Mouse (Mus musculus): ENCODE data around the gene Vti1a.

GRCm38 (mm10) chr19:55336441-55336840, 20.3 kb downstream of the Vti1a start:
- TF ChIP-seq CTCF (IDR thresholded peaks at IDR 0.05; ENCODE audit: low read depth) (no peak), EP300 (IDR thresholded peaks at IDR 0.05; ENCODE audit: low read depth) (no peak)
